Mouse (Mus musculus): ENCODE measurements around the gene Kif5a.

DNA sequence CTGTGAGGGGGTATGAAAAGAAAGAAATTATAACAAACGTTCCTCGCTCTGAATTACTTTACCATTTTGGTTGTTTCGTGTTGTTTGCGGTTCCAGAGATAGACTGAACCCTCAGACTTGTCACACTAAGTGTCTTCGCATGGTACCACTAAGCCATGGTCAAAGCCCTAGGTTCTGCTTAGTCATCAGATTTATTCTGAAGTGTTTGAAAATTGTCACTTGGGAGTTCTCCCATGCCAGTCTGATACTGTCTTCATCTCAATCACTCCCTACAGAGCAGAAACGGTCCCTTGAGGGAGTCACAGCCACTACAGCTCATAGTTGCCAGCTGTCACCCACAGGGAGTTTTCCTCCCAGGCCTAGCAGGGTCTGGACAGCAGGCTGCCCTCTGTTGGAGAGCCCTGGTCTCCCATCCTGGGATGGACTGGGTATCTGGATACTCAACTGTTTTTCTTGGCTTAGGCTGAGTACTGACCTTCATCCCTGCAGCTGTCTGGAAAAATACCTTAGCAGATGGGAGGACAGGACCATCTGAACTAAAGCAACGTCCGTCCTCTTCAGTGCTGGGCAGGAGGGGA, 36.7 kb downstream of the Kif5a start:
- TF ChIP-seq POLR2A (IDR thresholded peaks at IDR 0.05; ENCODE audit: borderline replicate concordance, insufficient read depth, low read length) (no peak), CTCF (IDR thresholded peaks at IDR 0.05; ENCODE audit: borderline replicate concordance, insufficient read depth, low read depth, low read length) (peak; percentile 44; the same call in 1 of the 2 replicates)

Data from cerebellum, adult 2 months (tissue).